Mouse (Mus musculus): Measurements from ENCODE around the gene Ifitm2. TPM values are rescaled to one million over a fixed set of nuclear protein-coding genes. Genes with fewer than 3 reads are reported as not detected.

The Ifitm2 gene
- total and polyA plus RNA-seq, 3 experiments = 136 to 381 (median 213) TPM

DNA sequence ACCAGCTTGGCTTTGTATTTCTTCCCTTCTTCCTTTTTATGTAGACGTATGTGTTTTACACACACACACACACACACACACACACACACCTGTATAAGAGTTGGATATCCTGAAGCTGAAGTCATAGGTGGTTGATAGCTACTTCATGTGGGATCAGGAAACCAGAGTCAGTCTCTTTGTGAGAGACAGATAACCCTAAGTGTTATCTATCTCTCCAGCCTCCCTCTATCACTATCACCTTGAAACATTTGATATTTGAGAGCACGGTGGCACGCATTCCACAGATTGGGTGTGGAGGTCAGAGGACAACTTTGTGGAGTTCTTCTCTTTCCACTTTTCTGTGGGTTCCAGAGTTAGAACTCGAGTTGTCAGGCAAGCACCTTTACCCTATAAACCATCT is 35.9 kb downstream of the Ifitm2 start:
- H3K9ac ChIP-seq (ENCODE audit: insufficient read depth, low read depth) = no peak overlapping the region
- no peaks in the 10 kb centered on the region for H3K36me3 ChIP-seq (replicated peaks in 1 of 2; ENCODE audit: control insufficient read depth in 1 of 2, insufficient read depth in 1 of 2, low read length in 1 of 2)
- H3K27ac ChIP-seq (ENCODE audit: insufficient read depth, low read depth) = no peak overlapping the region
- peaks cover 2% of the 10 kb centered on the region for H3K9me3 ChIP-seq (replicated peaks; ENCODE audit: low read length)
- TF ChIP-seq MAZ (IDR thresholded peaks at IDR 0.05; ENCODE audit: low read depth, low read length) (no peak), TBP (conservative IDR thresholded peaks at IDR 0.05; ENCODE audit: low read depth, low read length) (no peak)
- no peak overlapping the region for H3K4me3 ChIP-seq (replicated peaks in 1 of 3; ENCODE audit: low read depth in 2 of 3, low read length in 2 of 3, poor library complexity in 1 of 3)
- in situ Hi-C loops (cut with MboI; ENCODE audit: low pct_ligation_motif_present, low pct_unique_long_range_greater_than_20kb, low sequenced_read_pairs) (no loop called here), dilution Hi-C loops (cut with MboI; ENCODE audit: extremely low pct_ligation_motif_present, extremely low pct_unique_long_range_greater_than_20kb, low sequenced_read_pairs) (no loop called here)
- H3K4me2 ChIP-seq (ENCODE audit: insufficient read depth, low read depth, poor library complexity, severe bottlenecking) = no peak overlapping the region
- no peaks in the 10 kb centered on the region for H3K79me2 ChIP-seq (replicated peaks; ENCODE audit: control insufficient read depth, extremely low read depth, insufficient read depth, poor library complexity, severe bottlenecking)
- DNase-seq (ENCODE audit: extremely low read depth) = no peak
- peaks cover 17 to 27% of the 10 kb centered on the region in 2 experiments for H3K4me1 ChIP-seq (ENCODE audit: control insufficient read depth in 1 of 2, insufficient read depth in 2 of 2)
- H3K27me3 ChIP-seq (replicated peaks) = peaks cover 19% of the 10 kb centered on the region

DNA sequence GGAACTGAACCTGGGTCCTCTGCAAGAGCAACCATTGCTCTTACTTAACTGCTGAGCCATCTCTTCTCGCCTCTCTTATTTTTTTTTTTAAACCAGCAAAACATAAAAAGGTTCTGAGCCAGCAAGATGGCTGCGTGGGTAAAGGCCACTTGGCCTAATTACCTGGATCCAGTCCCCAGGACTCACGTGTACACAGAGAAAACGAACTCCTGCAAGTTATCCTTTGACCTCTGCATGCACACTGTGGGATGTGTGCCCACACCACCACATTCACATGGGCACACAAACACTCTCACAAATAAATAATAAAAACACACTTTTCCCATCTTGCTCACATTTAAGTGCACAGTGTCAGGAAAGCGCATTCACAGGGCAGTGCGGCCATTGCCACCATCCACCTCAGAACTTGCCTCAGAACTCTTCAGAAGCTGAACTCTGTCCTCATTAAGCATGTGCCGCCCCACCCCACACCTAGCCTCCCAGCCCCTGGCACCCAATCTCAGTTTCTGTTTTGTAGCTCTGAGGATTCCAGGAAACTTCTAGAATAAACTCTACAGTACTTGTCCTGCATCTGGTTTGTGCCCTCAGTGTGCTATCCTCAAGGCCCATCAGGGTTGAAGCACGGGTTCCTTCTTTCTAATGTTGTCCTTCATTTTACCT is 41.6 kb downstream of the Ifitm2 start:
- Histone ChIP-seq H3K4me1 (ENCODE audit: control insufficient read depth in 1 of 2, insufficient read depth in 2 of 2) (peaks cover 9 to 34% of the 10 kb centered on the region in 2 experiments), H3K4me3 (replicated peaks in 1 of 3; ENCODE audit: low read depth in 2 of 3, low read length in 2 of 3, poor library complexity in 1 of 3) (no peak overlapping the region), H3K27me3 (replicated peaks) (peaks cover 2% of the 10 kb centered on the region), H3K36me3 (replicated peaks in 1 of 2; ENCODE audit: control insufficient read depth in 1 of 2, insufficient read depth in 1 of 2, low read length in 1 of 2) (no peaks in the 10 kb centered on the region), H3K9me3 (replicated peaks; ENCODE audit: low read length) (no peaks in the 10 kb centered on the region), H3K9ac (ENCODE audit: insufficient read depth, low read depth) (no peak overlapping the region), H3K27ac (ENCODE audit: insufficient read depth, low read depth) (no peak overlapping the region), H3K79me2 (replicated peaks; ENCODE audit: control insufficient read depth, extremely low read depth, insufficient read depth, poor library complexity, severe bottlenecking) (no peaks in the 10 kb centered on the region), H3K4me2 (ENCODE audit: insufficient read depth, low read depth, poor library complexity, severe bottlenecking) (no peak overlapping the region)
- dilution Hi-C loops (cut with MboI; ENCODE audit: extremely low pct_ligation_motif_present, extremely low pct_unique_long_range_greater_than_20kb, low sequenced_read_pairs) (no loop called here), in situ Hi-C loops (cut with MboI; ENCODE audit: low pct_ligation_motif_present, low pct_unique_long_range_greater_than_20kb, low sequenced_read_pairs) (loop anchor here (5.0 kb wide), 1 partner anchor 33 kb away; no protein-coding TSS in a partner anchor)
- no peak for DNase-seq (ENCODE audit: extremely low read depth)
- no peak for TF ChIP-seq RAD21 (IDR thresholded peaks at IDR 0.05; ENCODE audit: low read depth, low read length)
- no peak for TF ChIP-seq SMC3 (IDR thresholded peaks at IDR 0.05; ENCODE audit: low read depth, low read length)
- TF ChIP-seq SIN3A (IDR thresholded peaks at IDR 0.05; ENCODE audit: low read length) = no peak

DNA sequence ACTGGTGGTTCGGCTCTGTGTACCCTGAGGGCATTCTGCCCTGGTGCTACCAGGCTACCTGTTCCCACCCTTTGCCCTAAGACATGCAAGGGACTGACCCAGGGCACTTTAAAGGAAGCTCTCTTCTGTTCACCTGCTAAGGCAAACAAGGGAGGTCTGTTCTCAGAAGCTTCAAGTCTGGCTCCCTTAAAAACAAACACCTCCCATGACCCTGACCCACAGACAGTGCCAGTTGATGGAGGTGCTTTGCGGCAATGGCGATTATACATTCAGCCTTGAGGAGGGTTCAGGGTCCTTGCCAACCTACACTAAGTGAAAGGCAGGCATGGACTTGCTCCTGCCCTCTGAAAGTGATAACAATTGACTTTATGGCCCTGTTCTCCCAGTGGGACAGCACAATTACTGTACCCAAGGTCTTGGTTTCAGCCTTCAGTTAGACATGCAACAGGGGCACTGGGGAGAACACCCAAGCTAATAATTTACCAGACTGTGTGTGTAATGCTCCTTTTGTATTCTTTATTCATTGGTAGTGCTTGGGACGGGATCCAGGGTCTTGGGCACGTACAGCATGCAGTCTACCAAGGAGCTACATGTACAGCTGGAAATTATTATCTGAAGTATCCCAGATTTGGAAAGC is 42.8 kb downstream of the Ifitm2 start:
- Histone ChIP-seq H3K27me3 (replicated peaks) (no peaks in the 10 kb centered on the region), H3K4me1 (ENCODE audit: control insufficient read depth in 1 of 2, insufficient read depth in 2 of 2) (peaks cover 9 to 37% of the 10 kb centered on the region in 2 experiments), H3K36me3 (replicated peaks in 1 of 2; ENCODE audit: control insufficient read depth in 1 of 2, insufficient read depth in 1 of 2, low read length in 1 of 2) (no peaks in the 10 kb centered on the region), H3K9me3 (replicated peaks; ENCODE audit: low read length) (no peaks in the 10 kb centered on the region), H3K27ac (ENCODE audit: insufficient read depth, low read depth) (no peak overlapping the region), H3K4me2 (ENCODE audit: insufficient read depth, low read depth, poor library complexity, severe bottlenecking) (no peak overlapping the region), H3K4me3 (replicated peaks in 1 of 3; ENCODE audit: low read depth in 2 of 3, low read length in 2 of 3, poor library complexity in 1 of 3) (no peak overlapping the region), H3K79me2 (replicated peaks; ENCODE audit: control insufficient read depth, extremely low read depth, insufficient read depth, poor library complexity, severe bottlenecking) (no peaks in the 10 kb centered on the region), H3K9ac (ENCODE audit: insufficient read depth, low read depth) (no peak overlapping the region)
- in situ Hi-C loops (cut with MboI; ENCODE audit: low pct_ligation_motif_present, low pct_unique_long_range_greater_than_20kb, low sequenced_read_pairs) = loop anchor here (5.0 kb wide), 1 partner anchor 34 kb away; no protein-coding TSS in a partner anchor
- TF ChIP-seq CTCF (conservative IDR thresholded peaks at IDR 0.05 in 1 of 2, IDR thresholded peaks at IDR 0.05 in 1 of 2; ENCODE audit: low read depth in 2 of 2, low read length in 2 of 2) (no peak), MAZ (IDR thresholded peaks at IDR 0.05; ENCODE audit: low read depth, low read length) (no peak), UBTF (IDR thresholded peaks at IDR 0.05; ENCODE audit: low read depth, low read length) (no peak), NRF1 (IDR thresholded peaks at IDR 0.05; ENCODE audit: low read depth, low read length) (no peak), E2F4 (IDR thresholded peaks at IDR 0.05; ENCODE audit: insufficient replicate concordance, low read depth, low read length) (no peak), JUN (IDR thresholded peaks at IDR 0.05; ENCODE audit: insufficient read depth, low read depth, low read length) (no peak), MYC (IDR thresholded peaks at IDR 0.05; ENCODE audit: low read depth, low read length) (no peak), TCF12 (IDR thresholded peaks at IDR 0.05; ENCODE audit: low read depth, low read length) (no peak), MXI1 (IDR thresholded peaks at IDR 0.05; ENCODE audit: low read depth, low read length) (no peak), SIN3A (IDR thresholded peaks at IDR 0.05; ENCODE audit: low read length) (no peak), MAFK (IDR thresholded peaks at IDR 0.05; ENCODE audit: insufficient replicate concordance, low read length) (no peak), ZMIZ1 (IDR thresholded peaks at IDR 0.05; ENCODE audit: low read depth, low read length) (no peak), CHD2 (IDR thresholded peaks at IDR 0.05; ENCODE audit: low read length) (no peak)
- dilution Hi-C loops (cut with MboI; ENCODE audit: extremely low pct_ligation_motif_present, extremely low pct_unique_long_range_greater_than_20kb, low sequenced_read_pairs) = no loop called here
- DNase-seq (ENCODE audit: extremely low read depth) = no peak
